Mouse (Mus musculus) bone marrow macrophage, adult 2 months (primary cell): ENCODE measurements around the gene Msl1.

Experiments
- CTCF ChIP-seq: IDR thresholded peaks from 2 replicates; pipeline ENCODE4 v1.5.1; 2012; ENCODE audit warnings: low read depth, mild to moderate bottlenecking, low read length, moderate library complexity
- POLR2A ChIP-seq: IDR thresholded peaks from 2 replicates; pipeline ENCODE4 v1.6.1; 2012; ENCODE audit warnings: mild to moderate bottlenecking, low read depth, low read length, borderline replicate concordance

DNA sequence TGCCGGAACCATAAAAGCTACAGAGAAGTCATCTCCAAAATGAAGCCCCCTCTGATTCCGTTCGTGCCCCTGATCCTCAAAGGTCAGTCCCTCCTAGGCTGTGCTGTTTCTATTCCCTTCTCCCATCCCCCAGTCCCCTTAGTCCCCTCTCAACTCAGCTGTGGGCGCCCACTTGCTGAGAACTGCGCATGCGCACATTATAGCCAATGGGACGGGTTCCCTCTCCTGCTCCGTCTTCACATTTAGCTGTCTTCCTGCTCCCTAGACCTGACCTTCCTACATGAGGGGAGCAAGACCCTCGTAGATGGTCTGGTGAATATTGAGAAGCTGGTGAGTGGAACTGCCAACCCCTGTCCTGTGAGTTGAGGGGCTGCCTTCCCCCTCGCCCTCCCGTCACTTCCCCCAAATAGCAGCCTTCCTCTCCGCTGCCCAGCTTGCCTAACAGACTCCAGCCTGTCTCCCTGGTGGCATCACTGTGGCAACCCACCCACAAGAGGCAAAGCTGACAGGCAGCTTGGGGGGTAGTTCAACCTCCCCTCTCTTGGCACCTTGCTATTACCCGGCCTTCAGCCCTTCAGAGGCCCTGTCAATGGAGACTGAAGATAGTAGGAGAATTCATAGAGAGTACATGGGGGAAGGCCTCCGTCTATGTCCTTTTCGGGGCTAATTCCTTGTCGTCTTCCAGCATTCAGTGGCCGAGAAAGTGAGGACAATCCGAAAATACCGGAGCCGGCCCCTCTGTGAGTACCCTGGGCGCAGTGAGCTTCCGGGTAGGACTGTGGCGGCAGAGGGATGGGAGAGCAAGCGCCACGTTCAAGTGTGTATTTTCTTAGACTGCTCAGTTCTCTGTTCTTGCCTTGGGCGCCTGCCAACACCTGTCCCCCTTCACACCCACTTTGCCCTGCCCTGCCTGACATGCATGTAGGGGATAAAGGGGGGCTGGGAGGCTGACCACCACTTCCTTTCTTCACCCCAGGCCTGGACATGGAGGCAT is 55.1 kb downstream of the Msl1 start:
- TF ChIP-seq POLR2A (no peak), CTCF (no peak)
